Mouse (Mus musculus): ENCODE data around the gene Gm20917. TPM values are rescaled to one million over a fixed set of nuclear protein-coding genes. Genes with fewer than 3 reads are reported as not detected.
"Not testable (repeated sequence)": the region's sequence is repeated elsewhere in the genome, so short reads cannot be mapped to it uniquely, and the experiment has no call there.

The Gm20917 gene
- total RNA-seq (2022), result not detected

- DNase-seq (ENCODE audit: low spot score), result not testable (repeated sequence)
Measured at GRCm38 (mm10) chrY:79151022-79151421, at the start of gene Gm20917. Gene Gm20917 (minus strand): TSS chrY:79151122.

Other genes starting within 250 kb of the Gm20917 start
- not detected for gene Gm20916, start 168.4 kb upstream of the Gm20917 start, total RNA-seq (2022)

All from heart, adult 8-10 months (tissue).